Mouse (Mus musculus): Measurements from ENCODE around the gene Ap1b1.

GRCm38 (mm10) chr11:5058783-5059182, 72.2 kb downstream of the Ap1b1 start:
- TF ChIP-seq CTCF (IDR thresholded peaks at IDR 0.05; ENCODE audit: low read depth) = no peak
- TF ChIP-seq EP300 (IDR thresholded peaks at IDR 0.05; ENCODE audit: low read depth) = no peak

Measured in liver, embryonic 14.5 days (tissue).